13 mouse cellular contexts compared by ENCODE assay signal in the genomic region with DNA sequence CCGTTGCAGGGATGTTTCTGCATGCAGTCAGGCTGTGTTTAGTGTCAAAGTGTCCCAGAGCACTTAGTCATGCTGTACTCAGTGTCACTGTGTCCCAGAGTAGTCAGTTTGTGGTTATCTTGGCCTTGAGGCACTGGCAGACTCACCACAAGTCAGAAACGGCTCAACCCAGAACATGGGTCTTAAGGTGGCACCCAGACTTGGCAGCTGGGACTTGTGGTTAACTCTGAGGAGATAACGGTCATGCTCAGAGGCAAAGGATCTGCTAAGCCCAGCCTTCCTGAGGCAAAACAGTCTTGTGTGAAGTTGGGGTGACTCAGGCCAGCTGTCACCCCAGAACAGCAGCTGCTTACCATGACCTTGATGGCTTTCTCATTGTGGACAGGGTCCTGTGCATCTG. TPM values are rescaled to one million over a fixed set of nuclear protein-coding genes. Genes with fewer than 3 reads are reported as not detected.
DNase-seq lines count a peak whose midpoint lies in the region; ATAC-seq and TF ChIP-seq lines count a peak whose summit lies in the region.
"Had no signal": no experiment of that assay in that cellular context is flagged by ENCODE, and none has a peak within 500 bp of the region (broad histone marks: within the 10 kb centered on the region; RNA-seq: fewer than 3 reads in every experiment).

No protein-coding gene starts in this region.

- no peak for TF ChIP-seq CTCF in spleen, adult 2 months (IDR thresholded peaks at IDR 0.05; ENCODE audit: extremely low read depth, insufficient read depth, insufficient read length, insufficient replicate concordance)

- WGBS in spleen, adult 2 months: 10% methylated on average over 3 of the region's 3 CpGs
- 13% methylated on average over 3 of the region's 3 CpGs for WGBS in liver, embryonic 15.5 days (ENCODE audit: insufficient replicate concordance)

- H3K36me3 ChIP-seq in spleen, adult 2 months (ENCODE audit: control insufficient read depth, insufficient read depth, low read length): peaks cover 39% of the 10 kb centered on the region
- no peaks in the 10 kb centered on the region for H3K36me3 ChIP-seq in liver, embryonic 15.5 days (replicated peaks)
- H3K36me3 ChIP-seq: limb, embryonic 12.5 days; midbrain, embryonic 12.5 days had no signal

- H3K4me2 ChIP-seq in liver, embryonic 15.5 days: no peak overlapping the region
- H3K4me2 ChIP-seq: limb, embryonic 12.5 days; midbrain, embryonic 12.5 days had no signal

- H3K4me3 ChIP-seq in spleen, adult 2 months (ENCODE audit: extremely low read depth, insufficient read depth, insufficient read length): no peak overlapping the region
- no peak overlapping the region for H3K4me3 ChIP-seq in liver, embryonic 15.5 days (replicated peaks)
- H3K4me3 ChIP-seq: erythroblast, embryonic 14.5 days; limb, embryonic 12.5 days; midbrain, embryonic 12.5 days had no signal

- H3K9ac ChIP-seq in liver, embryonic 15.5 days: no peak overlapping the region
- H3K9ac ChIP-seq: limb, embryonic 12.5 days; midbrain, embryonic 12.5 days had no signal

- peak overlapping the region; percentile 48 for H3K27ac ChIP-seq in spleen, adult 2 months (ENCODE audit: insufficient read depth, low read length)
- H3K27ac ChIP-seq in liver, embryonic 15.5 days (replicated peaks): no peak overlapping the region; the same call in 1 of the 2 replicates
- H3K27ac ChIP-seq: limb, embryonic 12.5 days; midbrain, embryonic 12.5 days had no signal

- peak in 1 of 2 experiments; percentile 2 for DNase-seq in spleen, adult 2 months (ENCODE audit: low read depth in 1 of 2, low spot score in 2 of 2)
- DNase-seq in spleen, adult 12 weeks (ENCODE audit: low spot score): no peak
- peak; percentile 35 for DNase-seq in adrenal gland, postnatal 10 days
- DNase-seq in thymus, postnatal 25 days: peak; percentile 70
- DNase-seq in embryo, embryonic 10.5 days (ENCODE audit: low spot score): no peak
- DNase-seq in frontal cortex, adult 2 months (ENCODE audit: extremely low spot score in 1 of 2, low spot score in 1 of 2): no peak
- DNase-seq: cerebellum, adult 2 months; kidney, adult 18-20 months had no signal

- H3K4me1 ChIP-seq in spleen, adult 2 months (ENCODE audit: control insufficient read depth, insufficient read depth, insufficient read length): peaks cover 27% of the 10 kb centered on the region; the same call in 1 of the 2 replicates
- peaks cover 30% of the 10 kb centered on the region for H3K4me1 ChIP-seq in liver, embryonic 15.5 days (replicated peaks)
- H3K4me1 ChIP-seq: limb, embryonic 12.5 days; midbrain, embryonic 12.5 days had no signal

- H3K27me3 ChIP-seq in spleen, adult 2 months (ENCODE audit: control insufficient read depth, insufficient read depth, low read length): no peaks in the 10 kb centered on the region
- H3K27me3 ChIP-seq in liver, embryonic 15.5 days: peaks cover 4% of the 10 kb centered on the region; the same call in 1 of the 2 replicates

- no peaks in the 10 kb centered on the region for H3K9me3 ChIP-seq in liver, embryonic 15.5 days (replicated peaks)

- TF ChIP-seq POLR2A in spleen, adult 2 months (IDR thresholded peaks at IDR 0.05; ENCODE audit: low read depth, low read length): no peak

- ATAC-seq in liver, embryonic 15.5 days (ENCODE audit: insufficient read depth): peak; percentile 82
- no peak for ATAC-seq in cerebellum, adult (ENCODE audit: insufficient number of reproducible peaks, low FRiP score, low TSS enrichment)

RNA-seq across cellular contexts. Expression of gene Tap2, which starts 7.3 kb away (rescaled TPM):
- polyA plus RNA-seq in spleen, adult 2 months (2012; rRNA removed): 83.0 and 111 TPM in 2 replicates
- 10 to 100 TPM; 32.8 to 35.0 TPM for total RNA-seq in adrenal gland, postnatal 10 days (2021)
- polyA plus RNA-seq in liver, embryonic 15.5 days (2015; fragmentation: Nextera tagmentation; extraction: Ambion mirVana): 7.2 and 7.4 TPM in 2 replicates
- polyA plus RNA-seq in frontal cortex, adult 2 months (2012; rRNA removed): 9.1 and 10.1 TPM in 2 replicates

RNA-seq across cellular contexts. Expression of gene Psmb8, which starts 13.1 kb away (rescaled TPM):
- 260 and 307 TPM in 2 replicates for polyA plus RNA-seq in spleen, adult 2 months (2012; rRNA removed)
- total RNA-seq in adrenal gland, postnatal 10 days (2021): 10 to 100 TPM; 22.8 to 29.1 TPM
- polyA plus RNA-seq in liver, embryonic 15.5 days (2015; fragmentation: Nextera tagmentation; extraction: Ambion mirVana): 21.9 and 22.8 TPM in 2 replicates
- polyA plus RNA-seq in frontal cortex, adult 2 months (2012; rRNA removed): 10.1 and 12.1 TPM in 2 replicates

RNA-seq across cellular contexts. Expression of gene Psmb9, which starts 23.0 kb away (rescaled TPM):
- 159 and 225 TPM in 2 replicates for polyA plus RNA-seq in spleen, adult 2 months (2012; rRNA removed)
- total RNA-seq in adrenal gland, postnatal 10 days (2021): 10 to 100 TPM; 13.5 to 18.2 TPM
- 10.6 and 11.2 TPM in 2 replicates for polyA plus RNA-seq in liver, embryonic 15.5 days (2015; fragmentation: Nextera tagmentation; extraction: Ambion mirVana)
- 4.5 and 4.7 TPM in 2 replicates for polyA plus RNA-seq in frontal cortex, adult 2 months (2012; rRNA removed)

RNA-seq across cellular contexts. Expression of gene Tap1, which starts 23.2 kb away (rescaled TPM):
- polyA plus RNA-seq in spleen, adult 2 months (2012; rRNA removed): 144 and 178 TPM in 2 replicates
- 10 to 100 TPM; 11.9 to 15.5 TPM for total RNA-seq in adrenal gland, postnatal 10 days (2021)
- polyA plus RNA-seq in liver, embryonic 15.5 days (2015; fragmentation: Nextera tagmentation; extraction: Ambion mirVana): 4.2 and 4.8 TPM in 2 replicates
- polyA plus RNA-seq in frontal cortex, adult 2 months (2012; rRNA removed): 4.0 and 4.1 TPM in 2 replicates

RNA-seq across cellular contexts. Expression of gene H2-Ob, which starts 28.1 kb away (rescaled TPM):
- 318 and 334 TPM in 2 replicates for polyA plus RNA-seq in spleen, adult 2 months (2012; rRNA removed)
- 1 to 10 TPM; 2.7 to 3.5 TPM for total RNA-seq in adrenal gland, postnatal 10 days (2021)
- polyA plus RNA-seq in liver, embryonic 15.5 days (2015; fragmentation: Nextera tagmentation; extraction: Ambion mirVana): 0.31 and 0.51 TPM in 2 replicates
- 0.78 and 1.1 TPM in 2 replicates for polyA plus RNA-seq in frontal cortex, adult 2 months (2012; rRNA removed)
- polyA plus RNA-seq: erythroblast, embryonic 14.5 days; limb, embryonic 12.5 days; midbrain, embryonic 12.5 days had no signal

Comparison
In these comparisons a context has a peak if more than half of its experiments do, and no peak if none do; other contexts are left out.
1. DNase-seq: peak in adrenal gland, postnatal 10 days (single experiment) and thymus, postnatal 25 days (single experiment); none in spleen, adult 12 weeks (single experiment), embryo, embryonic 10.5 days (single experiment) and frontal cortex, adult 2 months (0 of 2).
2. RNA of gene Psmb8, which starts 13.1 kb away (polyA plus RNA-seq): 260 to 307 TPM in spleen, adult 2 months; 21.9 to 22.8 TPM in liver, embryonic 15.5 days and 10.1 to 12.1 TPM in frontal cortex, adult 2 months; every median in the first group is over 10 times any median in the second.
3. RNA of gene Psmb9, which starts 23.0 kb away (polyA plus RNA-seq): 159 to 225 TPM in spleen, adult 2 months; 10.6 to 11.2 TPM in liver, embryonic 15.5 days and 4.5 to 4.7 TPM in frontal cortex, adult 2 months; every median in the first group is over 10 times any median in the second.